Mouse (Mus musculus) embryonic facial prominence, embryonic 13.5 days (tissue): Measurements from ENCODE around the gene Ace. TPM values are rescaled to one million over a fixed set of nuclear protein-coding genes. Genes with fewer than 3 reads are reported as not detected.

Experiments used
- ATAC-seq: fragments of 200-750 bp; cut with Nextera tagmentation; 2 replicates; pipeline ENCODE4 v1.8.0; 2017; ENCODE audit warnings: low read depth; ENCODE audit not compliant: insufficient number of reproducible peaks, insufficient read depth, low FRiP score, low TSS enrichment
- H3K27ac ChIP-seq: fragments of 300-500 bp; sonication (generic); 2 replicates; pipeline ENCODE4 v1.5.1; 2015; ENCODE audit warnings: moderate library complexity, mild to moderate bottlenecking, inconsistent platforms
- H3K27me3 ChIP-seq: fragments of 300-500 bp; sonication (generic); 2 replicates; pipeline ENCODE4 v1.6.1; 2015; ENCODE audit warnings: mild to moderate bottlenecking, inconsistent platforms
- H3K36me3 ChIP-seq: fragments of 300-500 bp; sonication (generic); 2 replicates; pipeline ENCODE4 v1.6.1; 2015; ENCODE audit warnings: mild to moderate bottlenecking, inconsistent platforms
- H3K4me1 ChIP-seq: fragments of 300-500 bp; sonication (generic); 2 replicates; pipeline ENCODE4 v1.6.1; 2015; ENCODE audit warnings: inconsistent platforms
- H3K4me2 ChIP-seq: fragments of 300-500 bp; sonication (generic); 2 replicates; pipeline ENCODE4 v1.6.1; 2015; ENCODE audit warnings: moderate library complexity, mild to moderate bottlenecking, inconsistent platforms
- H3K4me3 ChIP-seq: fragments of 300-500 bp; sonication (generic); 2 replicates; pipeline ENCODE4 v1.5.1; 2015; ENCODE audit warnings: mild to moderate bottlenecking, inconsistent platforms
- H3K9ac ChIP-seq: fragments of 300-500 bp; sonication (generic); 2 replicates; pipeline ENCODE4 v1.6.1; 2015; ENCODE audit warnings: mild to moderate bottlenecking, inconsistent platforms
- H3K9me3 ChIP-seq: fragments of 300-500 bp; sonication (generic); 2 replicates; pipeline ENCODE4 v1.6.1; 2016; ENCODE audit warnings: inconsistent platforms
- WGBS: fragments of 180-500 bp; shearing (Covaris S2); methylation state at CpG from one replicate; pipeline ENCODE4 v1.1.7; 2015; ENCODE audit warnings: mixed read lengths; 5-methylcytosine and 5-hydroxymethylcytosine counted together
- polyA plus RNA-seq: library from polyadenylated mRNA; unstranded; fragments of >200 nt; fragmentation: Nextera tagmentation; extraction: Ambion mirVana; gene quantifications from 2 replicates; pipeline ENCODE4 v1.2.1, GENCODE M21; 2015

The Ace gene
- polyA plus RNA-seq, 1 experiment from 2014 or later: 0.65 TPM

- no peaks in the 10 kb centered on the region for H3K9me3 ChIP-seq
- peak overlapping the region; percentile 60 for H3K9ac ChIP-seq
- no peaks in the 10 kb centered on the region for H3K27me3 ChIP-seq
- peak overlapping the region; percentile 21 for H3K4me3 ChIP-seq
- peaks cover 22% of the 10 kb centered on the region for H3K4me1 ChIP-seq
- no peaks in the 10 kb centered on the region for H3K36me3 ChIP-seq
- peak; percentile 60 for ATAC-seq
- H3K27ac ChIP-seq: peak overlapping the region; percentile 85
- WGBS: 21% methylated on average over 11 of the region's 11 CpGs
- H3K4me2 ChIP-seq: peak overlapping the region; percentile 48
Measured at GRCm38 (mm10) chr11:106033491-106033919, 65.8 kb downstream of the Ace start.

- H3K4me1 ChIP-seq: peaks cover 33% of the 10 kb centered on the region
- ATAC-seq: no peak
- H3K27me3 ChIP-seq: no peaks in the 10 kb centered on the region
- no peak overlapping the region for H3K4me3 ChIP-seq
- no peak overlapping the region for H3K4me2 ChIP-seq
- no peaks in the 10 kb centered on the region for H3K9me3 ChIP-seq
- H3K9ac ChIP-seq: no peak overlapping the region
- H3K27ac ChIP-seq: no peak overlapping the region
- WGBS: 86% methylated on average over 9 of the region's 9 CpGs
- peaks cover 4% of the 10 kb centered on the region for H3K36me3 ChIP-seq
Measured at GRCm38 (mm10) chr11:106034986-106035385, 67.2 kb downstream of the Ace start.

- Histone ChIP-seq H3K9me3 (no peaks in the 10 kb centered on the region), H3K4me3 (peak within 1 kb of the TSS; percentile 99), H3K9ac (peak within 1 kb of the TSS; percentile 96), H3K36me3 (peaks cover 4% of the 10 kb centered on the region), H3K4me1 (peaks cover 33% of the 10 kb centered on the region), H3K27me3 (no peaks in the 10 kb centered on the region), H3K4me2 (peak within 1 kb of the TSS; percentile 88), H3K27ac (peak within 1 kb of the TSS; percentile 90)
- WGBS: under 1% methylated on average over 66 of the region's 66 CpGs
- peak; percentile 98 for ATAC-seq
Measured at GRCm38 (mm10) chr11:106036548-106037417, 69.0 kb downstream of the Ace start, which contains the start of gene Dcaf7. Dcaf7 (plus strand) TSS chr11:106036872.

- H3K4me2 ChIP-seq: peak overlapping the region; percentile 88
- H3K4me1 ChIP-seq: peaks cover 33% of the 10 kb centered on the region
- WGBS: 0% methylated on average over 13 of the region's 13 CpGs
- H3K27me3 ChIP-seq: no peaks in the 10 kb centered on the region
- peak overlapping the region; percentile 96 for H3K9ac ChIP-seq
- H3K9me3 ChIP-seq: no peaks in the 10 kb centered on the region
- ATAC-seq: no peak
- H3K27ac ChIP-seq: peak overlapping the region; percentile 90
- peak overlapping the region; percentile 99 for H3K4me3 ChIP-seq
- H3K36me3 ChIP-seq: peaks cover 4% of the 10 kb centered on the region
Measured at GRCm38 (mm10) chr11:106037418-106037751, 69.6 kb downstream of the Ace start.

Other genes with a start within 250 kb of the Ace start
- 15.5 and 16.1 TPM in 2 replicates for gene Cyb561, start 14.6 kb upstream of the Ace start, polyA plus RNA-seq
- gene Ace3, start 26.7 kb downstream of the Ace start, polyA plus RNA-seq: not detected in 2 replicates
- 0.31 and 0.70 TPM in 2 replicates for gene Kcnh6, start 40.2 kb downstream of the Ace start, polyA plus RNA-seq
- 71.3 and 74.6 TPM in 2 replicates for gene Dcaf7, start 68.9 kb downstream of the Ace start, polyA plus RNA-seq
- 10.2 and 10.8 TPM in 2 replicates for gene Taco1, start 98.1 kb downstream of the Ace start, polyA plus RNA-seq
- 25.1 and 25.6 TPM in 2 replicates for gene Map3k3, start 116.7 kb downstream of the Ace start, polyA plus RNA-seq
- not detected in 2 replicates for gene Gm10840, start 192.9 kb downstream of the Ace start, polyA plus RNA-seq
- 367 and 452 TPM in 2 replicates for gene Limd2, start 192.9 kb downstream of the Ace start, polyA plus RNA-seq
- gene Strada, start 234.2 kb downstream of the Ace start, polyA plus RNA-seq: 34.8 and 35.8 TPM in 2 replicates
- 81.4 and 93.3 TPM in 2 replicates for gene Ccdc47, start 248.4 kb downstream of the Ace start, polyA plus RNA-seq
- 81.2 and 90.4 TPM in 2 replicates for gene Ddx42, start 249.0 kb downstream of the Ace start, polyA plus RNA-seq